Mouse (Mus musculus) MEL (cell line): ENCODE measurements at regions not wholly inside any gene's neighbourhood (a gene's known extent, or its start where the extent isn't known, plus 50 kb on each side); places are given as distances from the start of the nearest gene placed in this dataset.

Experiments
- DNase-seq: peaks from one replicate; pipeline ENCODE4 v3.0.0; 2011; ENCODE audit warnings: low read depth, low spot score
- H3K27ac ChIP-seq: 2 replicates; pipeline ENCODE4 v1.5.1; 2012; ENCODE audit warnings: low read depth, mild to moderate bottlenecking, control low read depth, low read length, moderate library complexity; ENCODE audit not compliant: control insufficient read depth
- H3K27me3 ChIP-seq, 2 experiments: fragments of 150-350 bp in 1 of 2; sonication (generic) in 1 of 2; 2 replicates each; pipeline ENCODE4 v1.6.1; 2012; ENCODE audit warnings: low read length in 2 of 2, mild to moderate bottlenecking in 2 of 2, improper control_type of control experiment in 1 of 2, moderate library complexity in 1 of 2; ENCODE audit not compliant: insufficient read depth in 2 of 2, control insufficient read depth in 1 of 2
- H3K36me3 ChIP-seq, 2 experiments: 2 replicates each; pipeline ENCODE4 v1.6.1; 2012 to 2014; ENCODE audit warnings: low read length in 2 of 2, improper control_type of control experiment in 1 of 2, inconsistent platforms in 1 of 2, mild to moderate bottlenecking in 1 of 2; ENCODE audit not compliant: insufficient read depth in 2 of 2, control insufficient read depth in 1 of 2
- H3K4me1 ChIP-seq, 2 experiments: fragments of 150-350 bp in 1 of 2; sonication (generic) in 1 of 2; 2 replicates each; pipeline ENCODE4 v1.6.1; 2012; ENCODE audit warnings: low read length in 2 of 2, improper control_type of control experiment in 1 of 2, mild to moderate bottlenecking in 1 of 2; ENCODE audit not compliant: insufficient read depth in 2 of 2, control insufficient read depth in 1 of 2
- H3K4me3 ChIP-seq, 2 experiments: fragments of 150-350 bp in 1 of 2; sonication (generic) in 1 of 2; 2 replicates each; pipeline ENCODE4 v1.5.1; 2012; ENCODE audit warnings: low read depth in 2 of 2, low read length in 2 of 2, mild to moderate bottlenecking in 2 of 2, moderate library complexity in 2 of 2, control low read depth in 1 of 2, improper control_type of control experiment in 1 of 2; ENCODE audit not compliant: control insufficient read depth in 1 of 2, insufficient read depth in 1 of 2
- H3K79me2 ChIP-seq: 2 replicates; pipeline ENCODE4 v1.6.1; 2012; ENCODE audit warnings: mild to moderate bottlenecking, low read length, moderate library complexity; ENCODE audit not compliant: control insufficient read depth, poor library complexity, insufficient read depth
- H3K9ac ChIP-seq: 2 replicates; pipeline ENCODE4 v1.6.1; 2012; ENCODE audit warnings: low read depth, mild to moderate bottlenecking, control low read depth, low read length, moderate library complexity; ENCODE audit not compliant: control insufficient read depth, poor library complexity, severe bottlenecking
- H3K9me3 ChIP-seq: fragments of 150-350 bp; sonication (generic); replicated peaks from 2 replicates; pipeline ENCODE4 v1.6.1; 2012; ENCODE audit warnings: mild to moderate bottlenecking, low read length, improper control_type of control experiment, moderate library complexity; ENCODE audit not compliant: insufficient read depth
- BHLHE40 ChIP-seq: IDR thresholded peaks from 2 replicates; pipeline ENCODE4 v1.6.1; 2012; ENCODE audit warnings: low read depth, mild to moderate bottlenecking, inconsistent platforms, low read length, improper control_type of control experiment, borderline replicate concordance
- CHD1 ChIP-seq: IDR thresholded peaks from 2 replicates; pipeline ENCODE4 v1.6.1; 2012; ENCODE audit warnings: low read depth, mild to moderate bottlenecking, inconsistent platforms, low read length, improper control_type of control experiment
- CHD2 ChIP-seq: IDR thresholded peaks from 2 replicates; pipeline ENCODE4 v1.6.1; 2011; ENCODE audit warnings: low read length, improper control_type of control experiment
- CTCF ChIP-seq, 3 experiments: IDR thresholded peaks in 2 of 3; conservative IDR thresholded peaks in 1 of 3; 2 replicates each; pipeline ENCODE4 v1.5.1; 2011 to 2012; ENCODE audit warnings: low read length in 3 of 3, low read depth in 2 of 3, mild to moderate bottlenecking in 2 of 3, improper control_type of control experiment in 1 of 3, inconsistent platforms in 1 of 3, mixed read lengths in 1 of 3, moderate library complexity in 1 of 3; ENCODE audit not compliant: control insufficient read depth in 1 of 3, insufficient read depth in 1 of 3, poor library complexity in 1 of 3, severe bottlenecking in 1 of 3
- ELF1 ChIP-seq: IDR thresholded peaks from 2 replicates; pipeline ENCODE4 v1.6.1; 2014; ENCODE audit warnings: low read depth, mild to moderate bottlenecking, inconsistent platforms, low read length, improper control_type of control experiment, moderate library complexity
- EP300 ChIP-seq, 2 experiments: IDR thresholded peaks; 2 replicates each; pipeline ENCODE4 v1.6.1; 2011; ENCODE audit warnings: improper control_type of control experiment in 2 of 2, low read length in 2 of 2, low read depth in 1 of 2, mild to moderate bottlenecking in 1 of 2
- GABPA ChIP-seq: IDR thresholded peaks from 2 replicates; pipeline ENCODE4 v1.6.1; 2012; ENCODE audit warnings: low read depth, mild to moderate bottlenecking, inconsistent platforms, low read length, improper control_type of control experiment, moderate library complexity
- HCFC1 ChIP-seq: IDR thresholded peaks from 2 replicates; pipeline ENCODE4 v1.6.1; 2012; ENCODE audit warnings: low read depth, mild to moderate bottlenecking, inconsistent platforms, low read length, improper control_type of control experiment, moderate library complexity
- JUND ChIP-seq: IDR thresholded peaks from 2 replicates; pipeline ENCODE4 v1.6.1; 2011; ENCODE audit warnings: low read depth, mild to moderate bottlenecking, improper control_type of control experiment, low read length
- KAT2A ChIP-seq: conservative IDR thresholded peaks from 2 replicates; pipeline ENCODE4 v1.6.1; 2012; ENCODE audit warnings: low read depth, low read length, improper control_type of control experiment, inconsistent platforms
- MAFK ChIP-seq: IDR thresholded peaks from 2 replicates; pipeline ENCODE4 v1.6.1; 2011; ENCODE audit warnings: low read depth, mild to moderate bottlenecking, low read length, improper control_type of control experiment, borderline replicate concordance
- MAX ChIP-seq: IDR thresholded peaks from 2 replicates; pipeline ENCODE4 v1.6.1; 2011; ENCODE audit warnings: low read length, improper control_type of control experiment
- MAZ ChIP-seq: IDR thresholded peaks from 2 replicates; pipeline ENCODE4 v1.6.1; 2012; ENCODE audit warnings: low read depth, mild to moderate bottlenecking, inconsistent platforms, low read length, improper control_type of control experiment
- MEF2A ChIP-seq: IDR thresholded peaks from 2 replicates; pipeline ENCODE4 v1.6.1; 2014; ENCODE audit warnings: low read depth, mild to moderate bottlenecking, inconsistent platforms, low read length, improper control_type of control experiment; ENCODE audit not compliant: poor library complexity, insufficient replicate concordance, severe bottlenecking; ENCODE audit errors: extremely low read depth
- MYB ChIP-seq: IDR thresholded peaks from 2 replicates; pipeline ENCODE4 v1.6.1; 2011; ENCODE audit warnings: mild to moderate bottlenecking, low read depth, low read length, improper control_type of control experiment
- MYC ChIP-seq: IDR thresholded peaks from 2 replicates; pipeline ENCODE4 v1.6.1; 2011; ENCODE audit warnings: low read depth, mild to moderate bottlenecking, low read length, improper control_type of control experiment, moderate library complexity
- NELFE ChIP-seq: IDR thresholded peaks from 2 replicates; pipeline ENCODE4 v1.6.1; 2011; ENCODE audit warnings: low read depth, low read length, improper control_type of control experiment
- POLR2AphosphoS2 ChIP-seq: IDR thresholded peaks from 2 replicates; pipeline ENCODE4 v1.6.1; 2011; ENCODE audit warnings: low read length, improper control_type of control experiment
- POLR2AphosphoS5 ChIP-seq: IDR thresholded peaks from 2 replicates; pipeline ENCODE4 v1.6.1; 2012; ENCODE audit warnings: low read depth, borderline replicate concordance, mild to moderate bottlenecking, inconsistent platforms, low read length, moderate library complexity, mixed read lengths
- SMC3 ChIP-seq: IDR thresholded peaks from 2 replicates; pipeline ENCODE4 v1.6.1; 2011; ENCODE audit warnings: low read depth, low read length, improper control_type of control experiment
- TAL1 ChIP-seq: IDR thresholded peaks from 2 replicates; pipeline ENCODE4 v1.6.1; 2012; ENCODE audit warnings: mild to moderate bottlenecking, inconsistent platforms, low read length, moderate library complexity, mixed read lengths
- TBP ChIP-seq: IDR thresholded peaks from 2 replicates; pipeline ENCODE4 v1.8.0; 2011; ENCODE audit warnings: low read depth, low read length, improper control_type of control experiment
- USF1 ChIP-seq: IDR thresholded peaks from 2 replicates; pipeline ENCODE4 v1.6.1; 2014; ENCODE audit warnings: low read depth, mild to moderate bottlenecking, inconsistent platforms, low read length, improper control_type of control experiment, moderate library complexity
- USF2 ChIP-seq, 2 experiments: IDR thresholded peaks; 2 replicates each; pipeline ENCODE4 v1.6.1; 2011 to 2012; ENCODE audit warnings: improper control_type of control experiment in 2 of 2, low read length in 2 of 2, borderline replicate concordance in 1 of 2, inconsistent platforms in 1 of 2, low read depth in 1 of 2, mild to moderate bottlenecking in 1 of 2; ENCODE audit not compliant: insufficient read depth in 1 of 2

- TF ChIP-seq EP300 (IDR thresholded peaks at IDR 0.05; ENCODE audit: low read depth in 1 of 2, low read length in 2 of 2) (no peak), MYC (no peak), KAT2A (no peak), CHD1 (no peak), JUND (no peak)
- Histone ChIP-seq H3K9ac (no peak overlapping the region), H3K27me3 (no peaks in the 10 kb centered on the region), H3K4me1 (no peaks in the 10 kb centered on the region), H3K36me3 (no peaks in the 10 kb centered on the region), H3K9me3 (no peaks in the 10 kb centered on the region), H3K4me3 (no peak overlapping the region), H3K79me2 (no peaks in the 10 kb centered on the region), H3K27ac (no peak overlapping the region)
- no peak for DNase-seq
These were observed 132.9 kb upstream of the Zfp703 start for GRCm38 (mm10) chr8:26844132-26844808.

- H3K27me3 ChIP-seq: no peaks in the 10 kb centered on the region
- H3K36me3 ChIP-seq: no peaks in the 10 kb centered on the region
- no peak overlapping the region for H3K27ac ChIP-seq
- H3K9me3 ChIP-seq: no peaks in the 10 kb centered on the region
- H3K79me2 ChIP-seq: no peaks in the 10 kb centered on the region
- no peaks in the 10 kb centered on the region for H3K4me1 ChIP-seq
- H3K4me3 ChIP-seq: no peak overlapping the region
- no peak for DNase-seq
- TF ChIP-seq BHLHE40: no peak
- no peak for TF ChIP-seq MEF2A
- no peak for TF ChIP-seq CTCF (IDR thresholded peaks at IDR 0.05 in 2 of 3, conservative IDR thresholded peaks at IDR 0.05 in 1 of 3; ENCODE audit: control insufficient read depth in 1 of 3, insufficient read depth in 1 of 3, low read depth in 2 of 3, low read length in 3 of 3, poor library complexity in 1 of 3, severe bottlenecking in 1 of 3)
- no peak for TF ChIP-seq ELF1
- TF ChIP-seq CHD1: no peak
- no peak for TF ChIP-seq MAFK
- no peak for TF ChIP-seq HCFC1
- TF ChIP-seq JUND: no peak
- TF ChIP-seq EP300 (IDR thresholded peaks at IDR 0.05; ENCODE audit: low read depth in 1 of 2, low read length in 2 of 2): no peak
- no peak overlapping the region for H3K9ac ChIP-seq
These were observed 132.3 kb upstream of the Zfp703 start for GRCm38 (mm10) chr8:26844809-26845143.

GRCm38 (mm10) chr8:26845481-26846194 is 131.5 kb upstream of the Zfp703 start:
- Histone ChIP-seq H3K36me3 (no peaks in the 10 kb centered on the region), H3K9ac (no peak overlapping the region), H3K79me2 (no peaks in the 10 kb centered on the region), H3K4me3 (no peak overlapping the region), H3K27ac (no peak overlapping the region), H3K9me3 (no peaks in the 10 kb centered on the region), H3K4me1 (no peaks in the 10 kb centered on the region), H3K27me3 (no peaks in the 10 kb centered on the region)
- DNase-seq: no peak
- TF ChIP-seq SMC3 (no peak), MYB (no peak), MAX (no peak), GABPA (no peak), MYC (no peak), POLR2AphosphoS2 (no peak), TAL1 (no peak), USF1 (no peak), KAT2A (no peak), POLR2AphosphoS5 (no peak), TBP (no peak), USF2 (IDR thresholded peaks at IDR 0.05; ENCODE audit: borderline replicate concordance in 1 of 2, insufficient read depth in 1 of 2, low read depth in 1 of 2, low read length in 2 of 2) (no peak), CHD2 (no peak), ELF1 (no peak), MAZ (no peak), NELFE (no peak)
